Mouse (Mus musculus) G1E (cell line): ENCODE measurements around the gene Tmem231. TPM values are rescaled to one million over a fixed set of nuclear protein-coding genes. Genes with fewer than 3 reads are reported as not detected.

Experiments
- ATAC-seq: 2 replicates; pipeline ENCODE4 v1.8.0; 2016; ENCODE audit warnings: mild to moderate bottlenecking; ENCODE audit not compliant: insufficient number of reproducible peaks, poor library complexity, low FRiP score, severe bottlenecking; ENCODE audit errors: extremely low read depth
- DNase-seq: peaks from one replicate; pipeline ENCODE4 v3.0.0; 2012; ENCODE audit warnings: low spot score
- H3K27me3 ChIP-seq: 2 replicates; pipeline ENCODE4 v1.6.1; 2012; ENCODE audit warnings: mild to moderate bottlenecking, low read length, inconsistent platforms; ENCODE audit not compliant: insufficient read depth
- H3K36me3 ChIP-seq: replicated peaks from 2 replicates; pipeline ENCODE3; 2012; ENCODE audit warnings: mild to moderate bottlenecking, inconsistent platforms
- H3K4me1 ChIP-seq: 2 replicates; pipeline ENCODE4 v1.6.1; 2012; ENCODE audit warnings: low read depth, low read length, inconsistent platforms, mixed read lengths; ENCODE audit not compliant: insufficient read depth
- H3K4me3 ChIP-seq: 2 replicates; pipeline ENCODE4 v1.5.1; 2012; ENCODE audit warnings: low read depth, mild to moderate bottlenecking, inconsistent platforms, low read length, moderate library complexity, mixed read lengths
- H3K9me3 ChIP-seq: replicated peaks from 2 replicates; pipeline ENCODE4 v1.6.1; 2012; ENCODE audit warnings: inconsistent platforms
- CTCF ChIP-seq: IDR thresholded peaks from 2 replicates; pipeline ENCODE4 v1.5.1; 2012; ENCODE audit warnings: low read depth, low read length, inconsistent platforms, mixed read lengths
- GATA1 ChIP-seq: IDR thresholded peaks from 2 replicates; pipeline ENCODE4 v1.6.1; 2012; ENCODE audit warnings: borderline replicate concordance, low read length, inconsistent platforms, mixed read lengths
- GATA2 ChIP-seq: IDR thresholded peaks from 2 replicates; pipeline ENCODE4 v1.6.1; 2012; ENCODE audit warnings: low read depth, low read length, inconsistent platforms, borderline replicate concordance
- POLR2AphosphoS5 ChIP-seq: IDR thresholded peaks from 2 replicates; pipeline ENCODE4 v1.6.1; 2012; ENCODE audit warnings: low read depth, low read length, inconsistent platforms; ENCODE audit not compliant: insufficient replicate concordance
- TAL1 ChIP-seq: conservative IDR thresholded peaks from 2 replicates; pipeline ENCODE4 v1.6.1; 2012; ENCODE audit warnings: low read depth, low read length, inconsistent platforms, mixed read lengths
- polyA plus RNA-seq: library from polyadenylated mRNA; stranded (reverse); fragments of >175 nt; gene quantifications from 2 replicates; pipeline ENCODE4 v1.2.3, GENCODE M21; 2012
- total RNA-seq, 2 experiments: library from RNA; stranded (forward) in 1 of 2; stranded (reverse) in 1 of 2; fragments of 200-1000 nt in 1 of 2; fragments of >200 nt in 1 of 2; fragmentation: Nextera tagmentation in 1 of 2; gene quantifications; 2 replicates each; pipeline ENCODE4 v1.2.3; 2014 to 2017

The Tmem231 gene
- total and polyA plus RNA-seq, 3 experiments = 8.8 to 15.2 (median 8.9) TPM

- TF ChIP-seq TAL1 = no peak
- no peak for TF ChIP-seq CTCF
- TF ChIP-seq POLR2AphosphoS5 = no peak
- no peak for TF ChIP-seq GATA1
- TF ChIP-seq GATA2 = no peak
- DNase-seq (peak; percentile 88), ATAC-seq (peak; percentile 71)
- H3K4me1 ChIP-seq = peaks cover 67% of the 10 kb centered on the region
- peak overlapping the region; percentile 82 for H3K4me3 ChIP-seq
- peaks cover 5% of the 10 kb centered on the region for H3K36me3 ChIP-seq
- H3K9me3 ChIP-seq = no peaks in the 10 kb centered on the region
- H3K27me3 ChIP-seq = no peaks in the 10 kb centered on the region
Observed at GRCm38 (mm10) chr8:111932580-111933336, 923 bp downstream of the Tmem231 start.

DNA sequence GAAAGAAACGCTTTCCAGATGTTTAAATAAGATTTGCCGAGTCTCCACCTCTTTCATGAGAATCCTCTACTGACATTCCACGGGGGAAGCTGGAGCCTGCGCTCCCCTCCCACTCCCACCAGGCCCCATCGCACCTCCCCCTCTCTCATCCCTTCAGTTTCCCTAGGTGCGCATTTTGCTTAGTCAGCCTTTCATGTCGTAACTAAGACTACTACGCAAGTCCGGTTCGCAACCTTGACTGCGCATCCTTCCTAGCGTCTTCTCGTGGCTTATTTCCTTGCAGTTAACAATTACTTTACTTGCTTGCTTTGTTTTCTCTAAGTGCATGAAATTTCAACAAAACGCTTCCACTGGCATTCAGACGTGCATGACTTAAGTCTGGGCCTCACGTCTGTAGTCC lies 2.0 kb downstream of the Tmem231 start:
- no peak for DNase-seq
- H3K36me3 ChIP-seq = peaks cover 5% of the 10 kb centered on the region
- no peak overlapping the region for H3K4me3 ChIP-seq
- H3K9me3 ChIP-seq = no peaks in the 10 kb centered on the region
- no peak for ATAC-seq
- TF ChIP-seq CTCF (no peak), POLR2AphosphoS5 (no peak), GATA2 (no peak), TAL1 (no peak), GATA1 (no peak)
- peaks cover 62% of the 10 kb centered on the region for H3K4me1 ChIP-seq
- no peaks in the 10 kb centered on the region for H3K27me3 ChIP-seq

- ATAC-seq = peak; percentile 76
- H3K36me3 ChIP-seq = peaks cover 5% of the 10 kb centered on the region
Observed at GRCm38 (mm10) chr8:111929648-111930344, 3.9 kb downstream of the Tmem231 start.

GRCm38 (mm10) chr8:111924976-111925375 lies 8.7 kb downstream of the Tmem231 start:
- H3K4me3 ChIP-seq = no peak overlapping the region

More at GRCm38 (mm10) chr8:111929648-111930344, 3.9 kb downstream of the Tmem231 start:
- H3K9me3 ChIP-seq = no peaks in the 10 kb centered on the region
- TF ChIP-seq CTCF (no peak), POLR2AphosphoS5 (no peak), TAL1 (peak; percentile 73), GATA1 (no peak)
- H3K27me3 ChIP-seq = no peaks in the 10 kb centered on the region
- peaks cover 62% of the 10 kb centered on the region for H3K4me1 ChIP-seq
- peak; percentile 75 for DNase-seq
- H3K4me3 ChIP-seq = peak overlapping the region; percentile 53; the same call in 1 of the 2 replicates

DNA sequence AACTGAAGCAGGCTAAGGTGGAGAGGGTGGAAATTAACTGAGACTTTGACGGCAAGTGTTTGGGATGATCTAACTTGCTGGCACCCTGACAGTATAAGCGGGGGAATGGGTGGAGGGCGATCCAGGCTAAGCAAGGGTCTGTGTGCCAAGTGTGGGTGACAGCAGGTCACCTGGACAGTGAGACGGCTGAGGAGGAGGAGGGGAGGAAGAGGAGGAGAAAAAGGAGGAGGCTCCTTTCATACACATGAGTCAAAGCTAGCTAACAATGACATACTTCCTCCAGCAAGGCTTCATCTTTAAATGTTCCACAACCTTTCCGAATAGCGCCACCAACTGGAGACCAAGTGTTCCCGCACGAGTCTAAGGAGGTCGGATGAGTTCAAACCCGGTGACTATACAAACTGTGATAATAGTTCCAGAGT lies 10.3 kb downstream of the Tmem231 start:
- H3K4me3 ChIP-seq = no peak overlapping the region
- 0 out of 2 replicates have a peak, but pooled peaks have one; percentile 15 for ATAC-seq

More at GRCm38 (mm10) chr8:111924976-111925375, 8.7 kb downstream of the Tmem231 start:
- DNase-seq (no peak), ATAC-seq (no peak)
- no peaks in the 10 kb centered on the region for H3K27me3 ChIP-seq
- no peaks in the 10 kb centered on the region for H3K9me3 ChIP-seq
- peaks cover 2% of the 10 kb centered on the region for H3K36me3 ChIP-seq
- peaks cover 28% of the 10 kb centered on the region for H3K4me1 ChIP-seq
- TF ChIP-seq TAL1 = no peak
- no peak for TF ChIP-seq CTCF
- no peak for TF ChIP-seq GATA2
- TF ChIP-seq POLR2AphosphoS5 = no peak
- no peak for TF ChIP-seq GATA1

DNA sequence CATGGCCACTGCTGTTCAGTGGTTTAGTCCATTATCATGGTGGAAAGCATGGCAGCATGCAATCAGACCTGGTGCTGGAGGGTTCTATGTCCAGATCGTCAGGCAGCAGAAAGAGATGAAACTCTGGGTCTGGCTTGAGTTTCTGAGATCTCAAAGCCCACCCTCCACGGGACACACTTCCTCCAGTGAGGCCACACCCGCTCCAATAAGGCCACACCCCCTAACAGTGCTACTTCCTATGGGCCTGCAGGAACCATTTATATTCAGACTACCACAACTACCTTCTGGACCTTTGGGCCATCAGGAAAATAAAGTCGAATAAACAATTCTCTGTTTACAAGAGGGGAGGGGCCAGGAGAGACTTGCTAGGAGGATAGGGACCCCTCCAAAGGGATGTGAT lies 12.7 kb downstream of the Tmem231 start:
- TF ChIP-seq GATA2 = no peak
- TF ChIP-seq TAL1 = no peak
- no peak for TF ChIP-seq POLR2AphosphoS5
- TF ChIP-seq CTCF = no peak
- Histone ChIP-seq H3K27me3 (no peaks in the 10 kb centered on the region), H3K4me1 (peaks cover 14% of the 10 kb centered on the region), H3K4me3 (no peak overlapping the region), H3K36me3 (peaks cover 12% of the 10 kb centered on the region), H3K9me3 (no peaks in the 10 kb centered on the region)
- DNase-seq (no peak), ATAC-seq (no peak)

More for the DNA sequence above, 10.3 kb downstream of the Tmem231 start:
- H3K4me1 ChIP-seq = peaks cover 14% of the 10 kb centered on the region
- TF ChIP-seq CTCF = peak; percentile 44; the same call in 1 of the 2 replicates
- TF ChIP-seq TAL1 = no peak
- no peak for TF ChIP-seq POLR2AphosphoS5
- H3K36me3 ChIP-seq = peaks cover 3% of the 10 kb centered on the region
- H3K9me3 ChIP-seq = no peaks in the 10 kb centered on the region
- H3K27me3 ChIP-seq = no peaks in the 10 kb centered on the region
- DNase-seq = no peak
